Mouse (Mus musculus): Measurements from ENCODE around the gene Myo16. TPM values are rescaled to one million over a fixed set of nuclear protein-coding genes. Genes with fewer than 3 reads are reported as not detected.

Myo16 gene
- total RNA-seq, 1 experiment from 2014 or later, result not detected

GRCm38 (mm10) chr8:10643244-10643643 lies 489.5 kb downstream of the Myo16 start:
- no peak for ATAC-seq (replicated peaks in 1 of 2; ENCODE audit: insufficient read depth in 1 of 2, low FRiP score in 2 of 2, low TSS enrichment in 1 of 2, low read depth in 1 of 2, poor library complexity in 2 of 2, severe bottlenecking in 2 of 2)

- ATAC-seq (replicated peaks in 1 of 2; ENCODE audit: insufficient read depth in 1 of 2, low FRiP score in 2 of 2, low TSS enrichment in 1 of 2, low read depth in 1 of 2, poor library complexity in 2 of 2, severe bottlenecking in 2 of 2), result no peak
Measured at GRCm38 (mm10) chr8:10644481-10644880, 490.8 kb downstream of the Myo16 start.

- ATAC-seq (replicated peaks in 1 of 2; ENCODE audit: insufficient read depth in 1 of 2, low FRiP score in 2 of 2, low TSS enrichment in 1 of 2, low read depth in 1 of 2, poor library complexity in 2 of 2, severe bottlenecking in 2 of 2), result no peak
Measured at GRCm38 (mm10) chr8:10645740-10646139, 492.0 kb downstream of the Myo16 start.

- no peak for ATAC-seq (replicated peaks in 1 of 2; ENCODE audit: insufficient read depth in 1 of 2, low FRiP score in 2 of 2, low TSS enrichment in 1 of 2, low read depth in 1 of 2, poor library complexity in 2 of 2, severe bottlenecking in 2 of 2)
Measured at GRCm38 (mm10) chr8:10646485-10646884, 492.8 kb downstream of the Myo16 start.

GRCm38 (mm10) chr8:10651546-10652315 lies 498.0 kb downstream of the Myo16 start:
- ATAC-seq (replicated peaks in 1 of 2; ENCODE audit: insufficient read depth in 1 of 2, low FRiP score in 2 of 2, low TSS enrichment in 1 of 2, low read depth in 1 of 2, poor library complexity in 2 of 2, severe bottlenecking in 2 of 2), result no peak

- no peak for ATAC-seq (replicated peaks in 1 of 2; ENCODE audit: insufficient read depth in 1 of 2, low FRiP score in 2 of 2, low TSS enrichment in 1 of 2, low read depth in 1 of 2, poor library complexity in 2 of 2, severe bottlenecking in 2 of 2)
Measured at GRCm38 (mm10) chr8:10653282-10653681, 499.6 kb downstream of the Myo16 start.

- ATAC-seq (replicated peaks in 1 of 2; ENCODE audit: insufficient read depth in 1 of 2, low FRiP score in 2 of 2, low TSS enrichment in 1 of 2, low read depth in 1 of 2, poor library complexity in 2 of 2, severe bottlenecking in 2 of 2), result peak in 1 of 2 experiments; percentile 32; a peak in 1 of 4 replicates
Measured at GRCm38 (mm10) chr8:10654922-10655518, 501.3 kb downstream of the Myo16 start.

GRCm38 (mm10) chr8:10663770-10664470 lies 510.2 kb downstream of the Myo16 start:
- peak; percentile 49 to 68 for ATAC-seq (replicated peaks in 1 of 2; ENCODE audit: insufficient read depth in 1 of 2, low FRiP score in 2 of 2, low TSS enrichment in 1 of 2, low read depth in 1 of 2, poor library complexity in 2 of 2, severe bottlenecking in 2 of 2)

GRCm38 (mm10) chr8:10664861-10665543 lies 511.3 kb downstream of the Myo16 start:
- no peak for ATAC-seq (replicated peaks in 1 of 2; ENCODE audit: insufficient read depth in 1 of 2, low FRiP score in 2 of 2, low TSS enrichment in 1 of 2, low read depth in 1 of 2, poor library complexity in 2 of 2, severe bottlenecking in 2 of 2)

GRCm38 (mm10) chr8:10665821-10666283 lies 512.1 kb downstream of the Myo16 start:
- no peak for ATAC-seq (replicated peaks in 1 of 2; ENCODE audit: insufficient read depth in 1 of 2, low FRiP score in 2 of 2, low TSS enrichment in 1 of 2, low read depth in 1 of 2, poor library complexity in 2 of 2, severe bottlenecking in 2 of 2)

GRCm38 (mm10) chr8:10671862-10672548 lies 518.3 kb downstream of the Myo16 start:
- no peak for ATAC-seq (replicated peaks in 1 of 2; ENCODE audit: insufficient read depth in 1 of 2, low FRiP score in 2 of 2, low TSS enrichment in 1 of 2, low read depth in 1 of 2, poor library complexity in 2 of 2, severe bottlenecking in 2 of 2)

GRCm38 (mm10) chr8:10677840-10678410 lies 524.2 kb downstream of the Myo16 start:
- ATAC-seq (replicated peaks in 1 of 2; ENCODE audit: insufficient read depth in 1 of 2, low FRiP score in 2 of 2, low TSS enrichment in 1 of 2, low read depth in 1 of 2, poor library complexity in 2 of 2, severe bottlenecking in 2 of 2), result no peak

GRCm38 (mm10) chr8:10681926-10682325 lies 528.2 kb downstream of the Myo16 start:
- ATAC-seq (replicated peaks in 1 of 2; ENCODE audit: insufficient read depth in 1 of 2, low FRiP score in 2 of 2, low TSS enrichment in 1 of 2, low read depth in 1 of 2, poor library complexity in 2 of 2, severe bottlenecking in 2 of 2), result no peak

GRCm38 (mm10) chr8:10683088-10683487 lies 529.4 kb downstream of the Myo16 start:
- ATAC-seq (replicated peaks in 1 of 2; ENCODE audit: insufficient read depth in 1 of 2, low FRiP score in 2 of 2, low TSS enrichment in 1 of 2, low read depth in 1 of 2, poor library complexity in 2 of 2, severe bottlenecking in 2 of 2), result peak; percentile 78 to 82

All from hematopoietic stem cell, adult 5-6 weeks (primary cell).